Mouse (Mus musculus) embryonic facial prominence, embryonic 11.5 days (tissue): ENCODE measurements around the gene Pdzd3. TPM values are rescaled to one million over a fixed set of nuclear protein-coding genes. Genes with fewer than 3 reads are reported as not detected.

Experiments
- ATAC-seq: fragments of 200-750 bp; cut with Nextera tagmentation; replicated peaks from 2 replicates; pipeline ENCODE4 v1.8.0; 2017; ENCODE audit warnings: low read depth; ENCODE audit not compliant: insufficient number of reproducible peaks, low FRiP score, low TSS enrichment
- DNase-seq: peaks from one replicate; pipeline ENCODE4 v3.0.0-alpha.2; 2015; ENCODE audit warnings: low spot score
- H3K27ac ChIP-seq: fragments of 300-500 bp; sonication (generic); replicated peaks from 2 replicates; pipeline ENCODE4 v1.5.1; 2014; ENCODE audit warnings: mild to moderate bottlenecking, low read depth, low read length, control low read depth
- H3K27me3 ChIP-seq: fragments of 300-500 bp; sonication (generic); 2 replicates; pipeline ENCODE4 v1.6.1; 2014; ENCODE audit warnings: mild to moderate bottlenecking, low read length, moderate library complexity, mixed read lengths; ENCODE audit not compliant: control insufficient read depth, insufficient read depth
- H3K36me3 ChIP-seq: fragments of 300-500 bp; sonication (generic); replicated peaks from 2 replicates; pipeline ENCODE4 v1.6.1; 2014; ENCODE audit warnings: low read depth, mild to moderate bottlenecking, low read length, moderate library complexity, mixed read lengths; ENCODE audit not compliant: control insufficient read depth, insufficient read depth
- H3K4me1 ChIP-seq: fragments of 300-500 bp; sonication (generic); 2 replicates; pipeline ENCODE4 v1.6.1; 2014; ENCODE audit warnings: low read length, mixed read lengths; ENCODE audit not compliant: control insufficient read depth, insufficient read depth
- H3K4me2 ChIP-seq: fragments of 300-500 bp; sonication (generic); 2 replicates; pipeline ENCODE4 v1.6.1; 2014; ENCODE audit warnings: low read depth, mild to moderate bottlenecking, control low read depth, low read length, moderate library complexity
- H3K4me3 ChIP-seq: fragments of 300-500 bp; sonication (generic); 2 replicates; pipeline ENCODE4 v1.5.1; 2014; ENCODE audit warnings: low read depth, low read length, control low read depth
- H3K9ac ChIP-seq: fragments of 300-500 bp; sonication (generic); replicated peaks from 2 replicates; pipeline ENCODE4 v1.6.1; 2014; ENCODE audit warnings: mild to moderate bottlenecking, control low read depth, low read length
- H3K9me3 ChIP-seq: fragments of 300-500 bp; sonication (generic); replicated peaks from 2 replicates; pipeline ENCODE4 v1.6.1; 2016; ENCODE audit warnings: mild to moderate bottlenecking, low read length, inconsistent platforms, mixed read lengths; ENCODE audit not compliant: control insufficient read depth
- WGBS: fragments of 180-500 bp; shearing (Covaris S2); extraction: QIAGEN DNeasy Blood & Tissue Kit; methylation state at CpG from one replicate; pipeline ENCODE4 v1.1.7; 2014; 5-methylcytosine and 5-hydroxymethylcytosine counted together
- polyA plus RNA-seq: library from polyadenylated mRNA; unstranded; fragments of >200 nt; fragmentation: Nextera tagmentation; extraction: Ambion mirVana; gene quantifications from 2 replicates; pipeline ENCODE4 v1.2.1, GENCODE M21; 2014

Gene Pdzd3
- polyA plus RNA-seq, 1 experiment from 2014 or later: not detected

DNA sequence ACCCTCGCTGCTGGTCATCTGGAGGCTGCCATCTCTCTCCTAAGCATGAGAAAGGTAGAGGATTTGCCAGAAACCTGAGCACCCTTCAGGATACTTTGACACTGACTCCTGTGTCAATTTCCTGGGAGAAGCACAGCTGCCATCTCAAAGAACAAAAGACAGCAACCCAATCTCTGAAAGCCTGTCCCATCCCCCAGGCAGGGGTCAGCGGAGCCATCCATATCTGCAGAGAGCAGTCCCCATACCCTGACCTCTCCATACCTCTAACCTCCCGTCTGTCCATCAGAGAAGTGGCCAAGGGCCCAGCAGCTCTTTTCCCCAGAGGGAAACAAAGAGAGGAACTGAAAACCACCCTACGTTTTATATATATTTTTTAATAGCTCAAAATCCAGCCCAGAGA, 14.7 kb downstream of the Pdzd3 start:
- ATAC-seq: no peak
- no peak for DNase-seq
- Histone ChIP-seq H3K4me2 (no peak overlapping the region), H3K9ac (no peak overlapping the region), H3K27ac (no peak overlapping the region), H3K9me3 (no peaks in the 10 kb centered on the region), H3K27me3 (no peaks in the 10 kb centered on the region), H3K4me3 (no peak overlapping the region), H3K36me3 (no peaks in the 10 kb centered on the region), H3K4me1 (no peaks in the 10 kb centered on the region)
- WGBS: 42% methylated on average over 4 of the region's 4 CpGs

DNA sequence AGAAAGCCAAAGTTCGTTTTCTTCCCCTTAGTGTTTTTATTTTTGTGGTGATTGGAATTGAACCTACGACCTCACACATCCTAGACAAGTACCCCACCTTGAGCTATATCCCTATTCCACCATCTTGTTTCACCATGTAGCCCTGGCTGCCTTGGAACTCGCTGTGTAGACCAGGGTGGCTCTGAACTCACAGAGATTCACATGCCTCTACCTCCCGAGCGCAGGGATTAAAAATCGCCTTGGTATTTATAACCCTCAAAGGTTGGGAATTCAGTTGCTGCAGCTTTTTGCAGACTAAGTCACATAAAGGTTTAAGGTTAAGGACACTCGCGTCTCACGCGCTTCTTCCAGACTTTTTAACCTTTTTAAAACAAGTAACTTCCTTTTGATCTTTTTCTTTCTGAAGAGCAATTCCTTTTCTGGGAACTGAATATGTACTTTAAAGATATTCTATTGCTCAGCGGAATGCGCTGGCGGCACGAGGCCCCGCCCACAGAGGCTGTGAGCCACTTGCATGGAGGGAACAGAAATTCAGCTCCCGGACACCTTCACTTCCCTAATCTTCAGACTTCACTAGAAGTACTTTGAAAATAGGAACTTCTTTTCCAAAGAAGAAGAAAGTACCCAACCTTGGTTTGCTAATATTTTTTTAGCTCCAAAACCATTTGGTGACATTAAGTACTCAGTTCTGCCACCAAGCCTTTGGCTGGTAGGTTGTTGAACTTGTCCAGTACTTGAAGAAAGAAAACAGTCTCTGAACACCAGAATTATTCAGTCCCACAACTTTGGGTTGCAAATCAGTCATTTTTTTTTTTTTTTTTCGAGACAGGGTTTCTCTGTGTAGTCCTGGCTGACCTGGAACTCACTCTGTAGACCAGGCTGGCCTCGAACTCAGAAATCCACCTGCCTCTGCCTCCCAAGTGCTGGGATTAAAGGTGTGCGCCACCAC, 16.5 kb downstream of the Pdzd3 start:
- no peak for ATAC-seq
- Histone ChIP-seq H3K9ac (peak overlapping the region; percentile 28), H3K4me2 (peak overlapping the region; percentile 36), H3K4me3 (peak overlapping the region; percentile 89), H3K27ac (no peak overlapping the region), H3K9me3 (no peaks in the 10 kb centered on the region), H3K27me3 (no peaks in the 10 kb centered on the region), H3K36me3 (no peaks in the 10 kb centered on the region), H3K4me1 (no peaks in the 10 kb centered on the region)
- peak; percentile 47 for DNase-seq
- WGBS: 24% methylated on average over 19 of the region's 19 CpGs

DNA sequence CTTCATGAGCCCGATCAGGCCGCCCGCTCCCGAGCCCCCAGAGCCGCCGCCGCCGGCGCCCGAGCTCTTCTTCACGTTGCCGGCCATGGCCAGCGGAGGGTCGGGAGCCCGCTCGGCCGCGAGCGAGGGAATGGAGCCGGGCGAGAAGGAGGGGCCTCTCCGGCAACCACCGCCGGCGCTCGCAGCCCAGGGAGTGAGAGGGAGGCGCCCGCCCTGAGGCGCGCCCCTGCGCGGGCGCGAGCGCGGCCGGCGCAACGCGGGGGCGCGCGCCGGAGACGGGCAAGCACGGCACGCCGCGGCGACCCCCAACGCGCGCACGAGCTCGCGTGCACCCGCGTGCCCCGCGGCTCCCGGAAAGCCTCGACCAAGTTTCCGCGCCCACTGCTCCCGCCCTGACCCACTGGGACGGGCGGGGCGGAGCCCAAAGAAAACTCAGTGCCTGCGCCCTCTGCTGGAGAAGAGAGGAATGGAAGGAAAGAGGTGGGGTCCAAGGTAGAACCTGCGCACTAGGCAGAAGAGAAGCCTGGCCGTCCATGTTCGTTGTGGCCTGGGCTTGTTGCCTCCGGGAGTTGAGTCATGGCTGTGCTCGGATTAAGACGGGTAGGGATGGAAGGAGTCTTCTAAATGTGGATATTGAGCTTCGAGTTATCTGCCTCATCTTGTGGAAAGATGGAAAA, 17.3 kb downstream of the Pdzd3 start, which contains the start of gene Cbl:
Gene Cbl, minus strand, starts transcription at position 248 of the 677 bp plus-strand sequence.
- ATAC-seq: peak; percentile 90

DNA sequence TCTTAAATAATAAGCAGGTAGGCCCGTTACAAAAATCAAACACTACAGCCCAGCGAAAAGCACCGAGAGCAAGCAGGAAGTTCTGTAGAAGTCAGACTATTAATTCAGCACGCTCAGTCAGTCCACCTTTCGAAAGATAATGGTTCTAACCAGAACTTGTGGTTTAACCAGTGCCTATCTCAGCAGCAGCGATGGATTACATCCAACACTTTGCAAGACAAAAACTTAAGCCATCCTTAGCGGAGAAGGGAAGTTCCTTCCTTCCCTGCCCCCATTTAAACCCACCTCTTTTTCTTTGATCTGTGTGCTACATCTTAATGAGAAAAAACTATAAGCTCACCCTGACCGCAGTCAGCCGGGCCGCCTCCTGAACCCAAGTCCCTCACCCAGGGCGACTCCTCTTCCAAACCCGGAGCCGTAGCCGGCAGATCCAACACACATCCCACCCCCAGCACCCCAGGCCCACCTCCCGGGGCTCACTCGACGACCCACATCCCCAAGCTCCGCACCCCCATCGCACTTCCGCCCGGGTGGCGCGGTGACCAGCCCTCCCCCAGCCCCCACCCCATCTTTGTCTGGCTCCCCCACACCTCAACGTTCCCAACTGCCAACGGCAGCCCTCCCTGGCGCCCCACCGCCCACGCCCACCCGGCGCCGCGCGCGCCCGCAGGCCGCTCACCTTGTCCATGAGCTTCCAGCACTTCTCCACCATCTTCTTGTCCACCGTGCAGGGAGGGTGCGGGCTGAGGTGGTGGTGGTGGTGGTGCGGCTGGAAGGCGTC, 18.1 kb downstream of the Pdzd3 start:
- Histone ChIP-seq H3K27ac (peak overlapping the region; percentile 88), H3K4me2 (peak overlapping the region; percentile 55), H3K4me3 (peak overlapping the region; percentile 89), H3K36me3 (no peaks in the 10 kb centered on the region), H3K9me3 (no peaks in the 10 kb centered on the region), H3K9ac (peak overlapping the region; percentile 94), H3K4me1 (no peaks in the 10 kb centered on the region), H3K27me3 (no peaks in the 10 kb centered on the region)
- DNase-seq (peak; percentile 68), ATAC-seq (peak; percentile 87)
- WGBS: under 1% methylated on average over 37 of the region's 40 CpGs

More for the DNA sequence above, 17.3 kb downstream of the Pdzd3 start, which contains the start of gene Cbl:
- Histone ChIP-seq H3K27me3 (no peaks in the 10 kb centered on the region), H3K4me2 (peak within 1 kb of the TSS; percentile 55), H3K9me3 (no peaks in the 10 kb centered on the region), H3K4me3 (peak within 1 kb of the TSS; percentile 89), H3K4me1 (no peaks in the 10 kb centered on the region), H3K36me3 (no peaks in the 10 kb centered on the region), H3K27ac (peak within 1 kb of the TSS; percentile 88), H3K9ac (peak within 1 kb of the TSS; percentile 94)
- peak; percentile 100 for DNase-seq
- WGBS: under 1% methylated on average over 66 of the region's 76 CpGs

DNA sequence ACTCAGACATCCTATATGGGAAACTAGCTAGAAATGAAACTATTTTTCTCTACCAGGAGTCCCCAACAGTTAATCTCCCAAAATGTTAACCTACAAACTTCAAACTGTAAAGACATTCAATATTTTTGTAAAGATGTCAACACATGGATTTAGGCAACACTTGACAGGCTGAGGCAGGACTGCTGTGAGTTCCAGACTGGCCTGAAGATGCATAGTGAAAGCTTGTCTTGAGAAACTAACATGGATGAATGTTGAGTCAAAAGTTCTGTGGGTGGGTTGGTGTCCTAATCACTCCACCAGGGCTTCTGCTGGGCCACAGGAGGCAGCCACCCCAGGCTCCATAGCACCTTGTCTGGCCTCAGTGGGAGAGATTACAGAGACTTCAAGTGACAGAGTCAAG, 19.7 kb downstream of the Pdzd3 start:
- no peak for ATAC-seq
- no peak for DNase-seq
- Histone ChIP-seq H3K4me1 (no peaks in the 10 kb centered on the region), H3K27ac (no peak overlapping the region), H3K9me3 (no peaks in the 10 kb centered on the region), H3K36me3 (no peaks in the 10 kb centered on the region), H3K4me2 (peak overlapping the region; percentile 2; the same call in 1 of the 2 replicates), H3K4me3 (no peak overlapping the region), H3K27me3 (no peaks in the 10 kb centered on the region), H3K9ac (no peak overlapping the region)

DNA sequence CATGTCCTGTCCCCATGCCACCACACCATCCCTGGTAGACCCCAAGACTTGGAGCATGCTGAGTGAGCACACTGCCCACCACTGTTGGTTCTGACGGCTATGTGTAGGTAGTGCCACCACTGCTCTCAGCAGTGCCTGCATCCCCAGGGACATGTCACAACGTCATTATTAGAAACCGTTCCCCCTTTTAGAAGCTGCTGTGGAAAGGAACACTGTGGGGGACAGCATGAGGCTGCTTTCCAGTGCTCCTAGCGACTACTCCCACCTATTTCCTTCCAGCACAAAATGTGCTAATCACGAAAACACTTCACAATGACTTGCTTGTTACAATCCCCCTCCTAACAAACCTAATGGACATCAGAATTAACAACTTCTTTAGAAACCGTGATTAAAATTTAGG, 25.3 kb downstream of the Pdzd3 start:
- no peak for ATAC-seq
- Histone ChIP-seq H3K4me2 (no peak overlapping the region), H3K4me3 (no peak overlapping the region), H3K36me3 (no peaks in the 10 kb centered on the region), H3K9ac (no peak overlapping the region), H3K4me1 (no peaks in the 10 kb centered on the region), H3K27me3 (no peaks in the 10 kb centered on the region), H3K9me3 (no peaks in the 10 kb centered on the region), H3K27ac (no peak overlapping the region)
- WGBS: 80% methylated on average over 6 of the region's 6 CpGs
- DNase-seq: no peak

DNA sequence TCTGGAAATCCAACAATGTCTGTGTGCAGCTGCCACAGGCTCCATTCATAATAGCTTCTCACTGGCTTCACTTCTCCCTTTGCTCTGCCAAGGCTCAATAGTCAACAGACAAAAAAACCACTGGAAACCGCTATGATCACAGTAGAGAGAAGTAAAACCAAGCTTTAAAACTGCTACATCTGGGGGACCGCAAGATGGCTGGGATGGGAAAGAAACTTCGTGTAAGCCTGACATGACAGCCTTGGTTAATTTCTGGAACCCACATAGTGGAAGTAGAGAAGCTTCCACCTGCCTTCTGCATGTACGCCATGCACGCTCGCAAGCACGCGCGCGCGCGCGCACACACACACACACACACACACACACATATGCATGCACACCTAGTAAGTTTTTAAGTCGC, 37.7 kb downstream of the Pdzd3 start:
- 98% methylated on average over 14 of the region's 14 CpGs for WGBS
- H3K9ac ChIP-seq: no peak overlapping the region
- ATAC-seq (no peak), DNase-seq (no peak)
- no peak overlapping the region for H3K4me3 ChIP-seq
- no peak overlapping the region for H3K27ac ChIP-seq
- H3K36me3 ChIP-seq: no peaks in the 10 kb centered on the region
- H3K4me1 ChIP-seq: no peaks in the 10 kb centered on the region
- no peaks in the 10 kb centered on the region for H3K27me3 ChIP-seq
- no peaks in the 10 kb centered on the region for H3K9me3 ChIP-seq
- no peak overlapping the region for H3K4me2 ChIP-seq
